Mouse (Mus musculus): Measurements from ENCODE around the gene Ptprf.

Ptprf gene

GRCm38 (mm10) chr4:118260551-118261267 is 30.5 kb downstream of the Ptprf start:
- peak; percentile 84 to 93 for DNase-seq (ENCODE audit: inconsistent age in 2 of 2, low spot score in 1 of 2)

DNA sequence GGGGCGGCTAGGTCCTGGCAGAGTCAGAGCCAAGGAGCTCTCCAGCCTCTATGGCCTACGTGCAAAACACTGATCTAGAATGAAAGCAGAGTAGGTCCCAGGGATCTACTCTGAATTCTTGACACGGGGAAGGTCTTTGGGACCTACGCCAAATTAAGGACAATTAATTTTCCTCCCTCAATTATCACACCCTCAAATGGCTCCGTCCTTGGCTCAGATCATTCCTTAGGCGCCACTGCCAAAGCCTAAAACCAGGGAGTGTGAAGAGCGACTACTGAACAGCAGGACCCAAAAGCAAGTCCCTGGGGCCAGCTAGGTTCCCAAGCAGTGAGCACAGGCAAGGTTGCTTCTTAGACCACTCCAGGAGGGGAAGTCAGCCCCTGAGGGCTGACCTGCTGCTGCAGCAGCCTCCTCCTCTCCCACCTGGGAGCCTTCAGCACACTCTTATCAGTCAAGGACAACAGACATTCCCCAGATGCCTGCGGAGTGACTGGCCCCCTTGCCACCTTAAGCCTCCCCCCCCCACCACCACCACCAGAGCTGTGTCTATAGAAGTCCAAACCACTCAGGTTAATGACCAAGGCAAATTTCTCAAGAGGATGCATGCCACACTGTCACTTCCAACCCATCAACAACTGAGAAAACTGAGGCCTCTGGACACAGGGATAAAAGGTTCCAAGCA is 31.3 kb downstream of the Ptprf start:
- no peak for DNase-seq (ENCODE audit: inconsistent age in 2 of 2, low spot score in 1 of 2)

- DNase-seq (ENCODE audit: inconsistent age in 2 of 2, low spot score in 1 of 2) = no peak
Measured at GRCm38 (mm10) chr4:118257977-118258376, 33.2 kb downstream of the Ptprf start.

GRCm38 (mm10) chr4:118257416-118257815 is 33.8 kb downstream of the Ptprf start:
- no peak for DNase-seq (ENCODE audit: inconsistent age in 2 of 2, low spot score in 1 of 2)

- peak in 1 of 2 experiments; percentile 46 for DNase-seq (ENCODE audit: inconsistent age in 2 of 2, low spot score in 1 of 2)
Measured at GRCm38 (mm10) chr4:118256217-118256616, 35.0 kb downstream of the Ptprf start.

GRCm38 (mm10) chr4:118254953-118255352 is 36.3 kb downstream of the Ptprf start:
- DNase-seq (ENCODE audit: inconsistent age in 2 of 2, low spot score in 1 of 2) = no peak

- no peak for DNase-seq (ENCODE audit: inconsistent age in 2 of 2, low spot score in 1 of 2)
Measured at GRCm38 (mm10) chr4:118247323-118247722, 43.9 kb downstream of the Ptprf start.

- peak; percentile 29 to 43 for DNase-seq (ENCODE audit: inconsistent age in 2 of 2, low spot score in 1 of 2)
Measured at GRCm38 (mm10) chr4:118245847-118246246, 45.4 kb downstream of the Ptprf start.

DNA sequence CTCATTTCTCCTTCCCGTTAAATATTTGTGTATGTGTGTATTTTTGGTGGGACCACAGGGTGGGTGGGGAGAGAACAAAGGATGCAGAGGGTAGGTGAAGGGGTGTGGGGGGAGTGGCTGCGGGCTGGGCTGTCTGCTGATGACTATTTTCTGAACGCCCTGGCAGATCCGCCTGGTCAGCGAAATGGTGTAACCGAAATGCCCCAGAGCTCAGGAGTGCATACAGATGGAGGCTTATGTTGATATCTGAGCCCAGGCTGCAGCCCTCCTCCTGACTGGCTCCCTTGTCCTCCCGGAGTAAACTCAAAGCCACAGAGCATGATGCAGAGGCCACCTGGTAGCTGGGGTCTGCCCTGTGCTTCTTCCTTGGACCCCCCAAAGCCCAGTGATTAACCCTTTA is 47.4 kb downstream of the Ptprf start:
- no peak for DNase-seq (ENCODE audit: inconsistent age in 2 of 2, low spot score in 1 of 2)

DNA sequence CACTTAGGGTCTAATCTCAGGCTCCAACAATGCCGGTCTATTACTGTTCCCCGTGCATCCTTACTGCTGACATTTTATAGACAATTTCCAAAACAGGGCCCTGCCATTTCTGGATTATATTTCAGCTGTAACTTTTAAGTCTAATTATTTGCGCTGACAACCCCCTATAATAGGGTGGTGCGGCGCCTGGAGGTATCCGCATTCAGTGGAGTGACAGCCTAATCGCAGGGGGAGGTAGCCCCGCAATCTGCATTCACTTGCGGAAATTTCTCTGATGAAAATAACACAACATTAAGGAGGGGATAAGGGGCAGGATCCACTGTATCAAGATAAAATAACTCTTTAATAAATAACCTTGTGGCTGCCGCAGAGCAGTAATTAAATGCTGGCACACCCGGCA is 47.9 kb downstream of the Ptprf start:
- DNase-seq (ENCODE audit: inconsistent age in 2 of 2, low spot score in 1 of 2) = no peak

DNA sequence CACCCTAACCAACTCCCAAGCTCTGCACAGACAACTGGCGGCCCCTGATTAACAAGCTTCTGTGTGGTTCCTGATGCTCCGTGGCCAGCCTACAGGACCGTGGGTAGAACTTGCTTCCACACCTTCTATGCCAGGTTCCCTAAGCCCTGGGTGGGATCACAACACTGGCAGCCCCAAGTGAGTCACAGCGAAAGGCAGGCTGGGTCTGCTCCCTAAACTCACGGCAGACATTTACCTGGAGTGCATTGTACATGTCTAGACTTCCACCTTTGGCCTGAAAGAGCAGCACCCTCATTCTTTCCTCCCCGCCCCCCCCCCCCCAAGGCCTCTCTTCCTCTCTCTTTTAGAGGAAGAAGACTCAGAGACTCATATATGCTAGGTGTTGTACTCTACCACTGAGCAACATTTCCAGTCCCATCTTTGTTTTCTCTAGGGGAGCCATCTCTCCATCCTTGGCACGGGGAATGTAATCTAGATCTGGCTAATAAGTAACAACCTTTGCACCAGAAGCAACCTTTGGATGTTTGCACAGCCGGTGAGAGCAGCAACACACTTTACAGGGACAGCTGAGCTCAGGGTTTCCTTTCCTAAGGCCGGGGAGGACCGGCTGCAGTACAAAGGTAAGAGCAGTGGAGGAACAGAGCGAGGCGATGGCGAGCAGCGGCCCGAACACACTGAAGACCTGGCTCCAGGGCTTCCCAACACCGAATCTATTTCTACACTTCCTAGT is 51.1 kb downstream of the Ptprf start:
- no peak for DNase-seq (ENCODE audit: inconsistent age in 2 of 2, low spot score in 1 of 2)

DNA sequence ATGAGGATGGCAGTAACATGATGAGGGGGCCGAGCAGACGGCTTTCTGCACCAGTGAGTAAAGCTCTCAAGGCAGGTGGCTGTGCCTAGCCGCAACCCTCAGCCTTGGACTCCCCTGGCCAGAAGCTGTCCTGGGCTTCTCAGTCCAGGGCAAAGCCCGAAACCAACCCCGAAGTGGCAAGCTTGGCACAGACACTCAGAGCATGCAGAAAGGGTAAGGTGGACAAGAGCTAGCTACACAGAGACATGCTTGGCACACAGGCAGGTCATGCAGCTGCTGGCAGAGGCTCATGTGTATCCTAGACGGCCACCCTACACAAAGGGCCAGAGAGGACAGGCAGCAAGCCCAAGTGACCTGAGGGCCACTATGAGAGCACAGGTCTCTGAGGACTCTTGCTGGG is 52.5 kb downstream of the Ptprf start:
- no peak for DNase-seq (ENCODE audit: inconsistent age in 2 of 2, low spot score in 1 of 2)

GRCm38 (mm10) chr4:118236871-118237270 is 54.3 kb downstream of the Ptprf start:
- no peak for DNase-seq (ENCODE audit: inconsistent age in 2 of 2, low spot score in 1 of 2)

GRCm38 (mm10) chr4:118234711-118235388 is 56.4 kb downstream of the Ptprf start:
- peak; percentile 62 to 77 for DNase-seq (ENCODE audit: inconsistent age in 2 of 2, low spot score in 1 of 2)

DNA sequence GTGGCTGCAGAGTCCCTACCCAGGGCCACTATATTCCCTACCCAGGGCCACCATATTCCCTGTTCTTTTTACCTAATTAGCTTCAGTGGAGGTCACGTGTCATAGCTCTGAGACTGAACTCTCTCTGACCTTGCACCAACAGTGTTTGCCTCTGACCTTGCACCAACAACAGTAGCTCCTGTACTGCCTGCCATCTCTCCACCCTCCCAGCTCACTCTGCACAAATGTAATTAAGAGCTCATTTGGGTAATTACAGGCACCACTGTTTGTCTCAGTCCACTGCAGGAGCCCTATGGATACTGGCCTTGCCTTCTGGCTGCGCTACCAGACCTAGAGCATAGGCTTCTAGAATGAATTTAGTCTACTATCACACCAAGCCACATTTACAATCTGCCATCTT is 57.3 kb downstream of the Ptprf start:
- DNase-seq (ENCODE audit: inconsistent age in 2 of 2, low spot score in 1 of 2) = peak in 1 of 2 experiments; percentile 61

DNA sequence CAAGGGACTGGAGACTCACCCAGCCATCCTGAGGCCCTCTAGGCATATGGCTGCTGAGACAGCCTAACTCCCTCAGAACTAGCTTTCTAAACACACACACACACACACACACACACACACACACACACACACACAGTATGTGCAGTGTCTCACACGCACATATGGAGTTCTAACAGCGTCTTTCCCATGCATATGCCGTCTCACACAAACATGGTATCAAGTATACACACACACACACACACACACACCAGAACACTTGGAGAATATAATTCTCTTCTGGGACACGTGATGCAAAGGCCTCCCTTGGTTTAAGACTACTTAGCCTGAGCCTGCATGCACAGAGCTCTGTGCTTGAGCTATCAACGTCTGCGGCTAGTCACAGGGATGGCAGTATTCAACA is 59.3 kb downstream of the Ptprf start:
- DNase-seq (ENCODE audit: inconsistent age in 2 of 2, low spot score in 1 of 2) = no peak

- no peak for DNase-seq (ENCODE audit: inconsistent age in 2 of 2, low spot score in 1 of 2)
Measured at GRCm38 (mm10) chr4:118229035-118229770, 62.0 kb downstream of the Ptprf start.

DNA sequence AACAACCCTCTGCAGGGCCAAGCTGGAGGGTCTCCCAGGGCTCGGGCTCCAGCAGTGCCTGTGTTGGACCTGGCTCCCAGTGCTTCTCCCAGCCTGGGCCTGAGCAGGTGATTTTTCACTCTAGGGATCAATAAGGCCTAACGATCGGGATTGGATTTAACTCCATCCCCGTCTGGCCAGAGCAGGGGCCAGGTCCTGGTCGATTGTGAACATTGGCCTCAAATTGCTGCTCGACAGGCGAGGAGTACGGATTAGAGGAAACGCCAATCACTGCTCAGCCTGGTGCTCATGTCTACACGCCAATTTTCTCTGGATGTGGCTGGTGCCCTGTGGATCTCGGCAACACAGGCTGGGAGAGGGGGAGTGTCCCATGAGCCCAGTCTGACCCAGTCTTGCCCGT is 63.8 kb downstream of the Ptprf start:
- no peak for DNase-seq (ENCODE audit: inconsistent age in 2 of 2, low spot score in 1 of 2)

- DNase-seq (ENCODE audit: inconsistent age in 2 of 2, low spot score in 1 of 2) = no peak
Measured at GRCm38 (mm10) chr4:118221261-118221660, 69.9 kb downstream of the Ptprf start.

GRCm38 (mm10) chr4:118220756-118221155 is 70.4 kb downstream of the Ptprf start:
- DNase-seq (ENCODE audit: inconsistent age in 2 of 2, low spot score in 1 of 2) = no peak

DNA sequence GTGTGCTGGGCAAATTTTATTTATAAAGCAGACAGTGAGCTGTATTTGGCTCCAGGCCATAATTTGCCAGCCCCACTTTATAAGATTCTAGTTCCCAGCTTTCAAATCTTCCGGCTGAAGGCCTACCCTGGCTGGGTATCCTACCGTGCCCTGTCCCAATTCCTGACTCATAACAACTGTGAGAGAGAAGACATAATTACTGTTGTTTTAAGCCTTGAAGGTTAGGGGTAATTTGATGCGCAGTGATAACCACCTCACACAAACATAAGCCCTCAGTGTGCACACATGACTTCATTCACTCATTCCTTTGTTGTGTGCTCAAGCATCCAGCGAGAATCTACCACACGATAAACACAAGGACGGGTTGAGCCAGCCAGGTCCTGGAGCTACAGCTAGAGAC is 71.7 kb downstream of the Ptprf start:
- no peak for DNase-seq (ENCODE audit: inconsistent age in 2 of 2, low spot score in 1 of 2)
